Mouse (Mus musculus) cortical plate, adult 2 months (tissue): ENCODE data around the gene Pik3r4.

Source experiments
- CTCF ChIP-seq: fragments of 200-500 bp; IDR thresholded peaks from 2 replicates; pipeline ENCODE4 v1.5.1; 2011; ENCODE audit warnings: mild to moderate bottlenecking, control low read depth, low read length; ENCODE audit not compliant: insufficient read depth; ENCODE audit errors: extremely low read depth
- POLR2A ChIP-seq: fragments of 200-500 bp; IDR thresholded peaks from 2 replicates; pipeline ENCODE4 v1.6.1; 2011; ENCODE audit warnings: mild to moderate bottlenecking, low read length, control low read depth; ENCODE audit not compliant: insufficient read depth; ENCODE audit errors: extremely low read depth

GRCm38 (mm10) chr9:105692472-105692871, 49.7 kb downstream of the Pik3r4 start:
- TF ChIP-seq CTCF (no peak), POLR2A (0 out of 2 replicates have a peak, but pooled peaks have one; percentile 42)
